Mouse (Mus musculus) small intestine, adult 2 months (tissue): ENCODE data around the gene Zfp524.

ENCODE experiments used
- CTCF ChIP-seq: fragments of 200-500 bp; IDR thresholded peaks from 2 replicates; pipeline ENCODE4 v1.5.1; 2012; ENCODE audit warnings: low read depth, mild to moderate bottlenecking, control low read depth, inconsistent platforms, low read length, moderate library complexity, mixed read lengths; ENCODE audit not compliant: insufficient replicate concordance, insufficient read length; ENCODE audit errors: extremely low read depth
- POLR2A ChIP-seq: fragments of 200-500 bp; IDR thresholded peaks from 2 replicates; pipeline ENCODE4 v1.6.1; 2012; ENCODE audit warnings: low read depth, mild to moderate bottlenecking, control low read depth, inconsistent platforms, low read length, moderate library complexity

GRCm38 (mm10) chr7:5030554-5031275, 16.5 kb downstream of the Zfp524 start:
- TF ChIP-seq CTCF, result no peak
- TF ChIP-seq POLR2A, result no peak
